Mouse (Mus musculus): ENCODE results near the gene Clca3a1. TPM values are rescaled to one million over a fixed set of nuclear protein-coding genes. Genes with fewer than 3 reads are reported as not detected.

The Clca3a1 gene
- total and polyA plus RNA-seq, 2 experiments from 2014 or later, result 0.21 to 0.36 TPM

DNA sequence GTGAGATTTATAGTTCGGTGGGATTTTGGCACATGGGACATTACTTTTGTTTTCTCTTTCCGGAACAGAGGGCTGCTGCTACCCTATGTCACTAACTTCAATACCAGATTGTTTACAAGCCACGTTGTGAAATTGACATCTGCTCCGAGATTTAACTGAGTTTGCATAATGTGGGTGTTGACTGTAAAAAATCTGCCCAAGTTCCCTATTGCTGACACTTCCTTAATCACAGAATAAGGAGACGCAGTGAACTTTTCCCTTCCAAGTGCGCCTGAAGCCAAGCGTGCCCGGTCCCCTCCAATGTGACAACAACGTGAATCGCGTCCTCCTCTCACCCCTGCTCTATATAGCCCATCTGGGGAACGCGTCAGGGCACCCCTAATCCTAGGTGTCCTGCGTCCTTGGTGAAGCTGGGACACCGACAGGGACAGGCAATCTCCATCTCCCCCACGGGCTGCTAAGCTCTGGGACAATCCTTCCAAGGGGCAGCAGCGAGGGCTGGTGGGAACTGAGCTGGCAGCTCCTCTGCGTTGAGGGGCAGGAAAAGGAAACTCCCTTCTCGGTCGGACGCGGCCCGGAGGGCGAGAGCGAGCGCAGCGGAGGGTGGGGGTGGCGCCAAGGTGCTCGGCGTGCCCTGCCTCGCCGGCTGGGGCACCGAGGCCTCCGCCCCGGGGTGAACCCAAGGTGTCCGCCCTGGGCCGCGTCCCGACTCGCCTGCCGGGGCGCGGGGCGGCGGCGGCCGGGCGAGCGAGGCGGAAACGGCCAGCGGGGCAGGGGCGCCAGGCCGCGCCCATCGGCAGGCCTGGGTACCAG is 41.5 kb downstream of the Clca3a1 start:
- peak; percentile 55 for ATAC-seq
- peak; percentile 18; the same call in 1 of the 2 replicates for TF ChIP-seq CTCF (IDR thresholded peaks at IDR 0.05; ENCODE audit: low read depth)

DNA sequence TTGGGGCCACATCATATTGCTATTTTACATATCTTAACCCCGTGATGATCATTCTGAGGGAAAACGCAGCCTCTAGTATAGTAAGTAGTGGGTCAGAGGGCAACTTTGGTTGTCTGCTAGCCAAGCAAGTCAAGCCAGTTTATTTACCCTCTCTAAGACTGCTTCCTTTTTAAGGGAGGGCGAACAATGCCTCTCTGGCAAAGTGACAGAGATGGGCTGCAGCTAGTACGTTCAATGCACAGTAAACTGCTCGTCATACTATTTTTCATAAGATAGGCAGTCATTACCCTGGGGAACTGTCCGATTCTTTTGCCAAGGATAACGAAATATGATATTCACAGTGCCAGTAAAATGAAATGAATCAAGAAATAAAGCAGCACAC is 42.1 kb downstream of the Clca3a1 start:
- TF ChIP-seq CTCF (IDR thresholded peaks at IDR 0.05; ENCODE audit: low read depth), result no peak
- Histone ChIP-seq H3K27ac (peak overlapping the region; percentile 98; the same call in 1 of the 2 replicates), H3K27me3 (ENCODE audit: insufficient read depth, low read length) (no peaks in the 10 kb centered on the region), H3K4me3 (ENCODE audit: low read length) (peak overlapping the region; percentile 87), H3K9ac (replicated peaks; ENCODE audit: low read length) (peak overlapping the region; percentile 93; the same call in 1 of the 2 replicates), H3K36me3 (ENCODE audit: insufficient read depth, low read length) (no peaks in the 10 kb centered on the region), H3K4me1 (ENCODE audit: insufficient read depth, low read length) (peaks cover 12% of the 10 kb centered on the region), H3K4me2 (ENCODE audit: low read depth, low read length) (peak overlapping the region; percentile 89), H3K9me3 (ENCODE audit: low read length) (no peaks in the 10 kb centered on the region)
- ATAC-seq (no peak), DNase-seq (ENCODE audit: low spot score) (peak; percentile 27)
- WGBS, result 9% methylated on average over 7 of the region's 7 CpGs

More for the DNA sequence above, 41.5 kb downstream of the Clca3a1 start:
- Histone ChIP-seq H3K9ac (replicated peaks; ENCODE audit: low read length) (peak overlapping the region; percentile 93), H3K4me2 (ENCODE audit: low read depth, low read length) (peak overlapping the region; percentile 89), H3K36me3 (ENCODE audit: insufficient read depth, low read length) (no peaks in the 10 kb centered on the region), H3K27ac (peak overlapping the region; percentile 98), H3K9me3 (ENCODE audit: low read length) (no peaks in the 10 kb centered on the region), H3K4me1 (ENCODE audit: insufficient read depth, low read length) (peaks cover 12% of the 10 kb centered on the region), H3K4me3 (ENCODE audit: low read length) (peak overlapping the region; percentile 87), H3K27me3 (ENCODE audit: insufficient read depth, low read length) (no peaks in the 10 kb centered on the region)
- peak; percentile 61 for DNase-seq (ENCODE audit: low spot score)
- WGBS, result under 1% methylated on average over 45 of the region's 56 CpGs

GRCm38 (mm10) chr3:144717835-144718234 is 42.9 kb downstream of the Clca3a1 start:
- no peak for TF ChIP-seq CTCF (IDR thresholded peaks at IDR 0.05; ENCODE audit: low read depth)
- 60% methylated on average over 6 of the region's 6 CpGs for WGBS

DNA sequence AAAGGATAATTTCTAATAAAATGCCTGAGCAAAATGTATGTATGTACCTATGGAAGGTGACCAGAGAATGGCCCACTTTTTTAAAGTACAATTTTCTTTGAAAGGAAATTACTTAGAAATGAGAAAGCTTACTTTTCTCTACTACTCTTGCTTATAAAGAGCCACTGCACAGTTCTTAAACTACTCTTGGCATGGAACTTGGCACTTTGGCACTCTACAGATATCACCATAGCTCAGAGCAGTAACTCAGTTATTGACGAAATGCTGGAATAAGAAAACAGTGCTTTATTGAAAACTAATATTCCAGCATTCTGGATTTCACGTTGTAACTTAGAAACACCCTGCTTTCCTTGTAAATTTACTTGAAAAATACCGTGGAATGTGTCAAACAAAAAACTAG is 43.7 kb downstream of the Clca3a1 start:
- peak; percentile 4 for DNase-seq (ENCODE audit: low spot score)
- ATAC-seq, result no peak
- H3K4me1 ChIP-seq (ENCODE audit: insufficient read depth, low read length), result peaks cover 12% of the 10 kb centered on the region
- no peak overlapping the region for H3K4me2 ChIP-seq (ENCODE audit: low read depth, low read length)
- no peak overlapping the region for H3K9ac ChIP-seq (replicated peaks; ENCODE audit: low read length)
- H3K36me3 ChIP-seq (ENCODE audit: insufficient read depth, low read length), result no peaks in the 10 kb centered on the region; the same call in 1 of the 2 replicates
- no peak overlapping the region for H3K4me3 ChIP-seq (ENCODE audit: low read length)
- no peaks in the 10 kb centered on the region for H3K9me3 ChIP-seq (ENCODE audit: low read length)
- WGBS, result 66% methylated on average over 3 of the region's 3 CpGs
- H3K27ac ChIP-seq, result no peak overlapping the region
- H3K27me3 ChIP-seq (ENCODE audit: insufficient read depth, low read length), result no peaks in the 10 kb centered on the region
- TF ChIP-seq CTCF (IDR thresholded peaks at IDR 0.05; ENCODE audit: low read depth), result no peak

More at GRCm38 (mm10) chr3:144717835-144718234, 42.9 kb downstream of the Clca3a1 start:
- no peak for ATAC-seq
- peak overlapping the region; percentile 46 for H3K4me2 ChIP-seq (ENCODE audit: low read depth, low read length)
- DNase-seq (ENCODE audit: low spot score), result no peak
- H3K4me1 ChIP-seq (ENCODE audit: insufficient read depth, low read length), result peaks cover 12% of the 10 kb centered on the region
- H3K27ac ChIP-seq, result no peak overlapping the region
- no peaks in the 10 kb centered on the region for H3K27me3 ChIP-seq (ENCODE audit: insufficient read depth, low read length)
- H3K9me3 ChIP-seq (ENCODE audit: low read length), result no peaks in the 10 kb centered on the region
- peak overlapping the region; percentile 11; the same call in 1 of the 2 replicates for H3K4me3 ChIP-seq (ENCODE audit: low read length)
- no peak overlapping the region for H3K9ac ChIP-seq (replicated peaks; ENCODE audit: low read length)
- no peaks in the 10 kb centered on the region for H3K36me3 ChIP-seq (ENCODE audit: insufficient read depth, low read length)

GRCm38 (mm10) chr3:144715901-144716300 is 44.9 kb downstream of the Clca3a1 start:
- H3K4me1 ChIP-seq (ENCODE audit: insufficient read depth, low read length), result peaks cover 12% of the 10 kb centered on the region
- no peak for DNase-seq (ENCODE audit: low spot score)
- H3K4me3 ChIP-seq (ENCODE audit: low read length), result no peak overlapping the region
- H3K27me3 ChIP-seq (ENCODE audit: insufficient read depth, low read length), result no peaks in the 10 kb centered on the region
- TF ChIP-seq CTCF (IDR thresholded peaks at IDR 0.05; ENCODE audit: low read depth), result no peak
- WGBS, result 57% methylated on average over 9 of the region's 9 CpGs
- no peaks in the 10 kb centered on the region for H3K9me3 ChIP-seq (ENCODE audit: low read length)
- H3K36me3 ChIP-seq (ENCODE audit: insufficient read depth, low read length), result peaks cover 11% of the 10 kb centered on the region; the same call in 1 of the 2 replicates
- no peak for ATAC-seq
- H3K27ac ChIP-seq, result no peak overlapping the region
- H3K4me2 ChIP-seq (ENCODE audit: low read depth, low read length), result 0 out of 2 replicates have a peak overlapping the region, but pooled peaks have one; percentile 6
- H3K9ac ChIP-seq (replicated peaks; ENCODE audit: low read length), result no peak overlapping the region

GRCm38 (mm10) chr3:144715033-144715432 is 45.7 kb downstream of the Clca3a1 start:
- H3K9ac ChIP-seq (replicated peaks; ENCODE audit: low read length), result no peak overlapping the region
- DNase-seq (ENCODE audit: low spot score) (no peak), ATAC-seq (no peak)
- no peak overlapping the region for H3K4me2 ChIP-seq (ENCODE audit: low read depth, low read length)
- H3K4me3 ChIP-seq (ENCODE audit: low read length), result no peak overlapping the region
- H3K4me1 ChIP-seq (ENCODE audit: insufficient read depth, low read length), result peaks cover 12% of the 10 kb centered on the region
- H3K9me3 ChIP-seq (ENCODE audit: low read length), result no peaks in the 10 kb centered on the region
- H3K27ac ChIP-seq, result no peak overlapping the region
- H3K27me3 ChIP-seq (ENCODE audit: insufficient read depth, low read length), result no peaks in the 10 kb centered on the region
- peaks cover 11% of the 10 kb centered on the region; the same call in 1 of the 2 replicates for H3K36me3 ChIP-seq (ENCODE audit: insufficient read depth, low read length)
- 52% methylated on average over 7 of the region's 7 CpGs for WGBS
- TF ChIP-seq CTCF (IDR thresholded peaks at IDR 0.05; ENCODE audit: low read depth), result no peak

DNA sequence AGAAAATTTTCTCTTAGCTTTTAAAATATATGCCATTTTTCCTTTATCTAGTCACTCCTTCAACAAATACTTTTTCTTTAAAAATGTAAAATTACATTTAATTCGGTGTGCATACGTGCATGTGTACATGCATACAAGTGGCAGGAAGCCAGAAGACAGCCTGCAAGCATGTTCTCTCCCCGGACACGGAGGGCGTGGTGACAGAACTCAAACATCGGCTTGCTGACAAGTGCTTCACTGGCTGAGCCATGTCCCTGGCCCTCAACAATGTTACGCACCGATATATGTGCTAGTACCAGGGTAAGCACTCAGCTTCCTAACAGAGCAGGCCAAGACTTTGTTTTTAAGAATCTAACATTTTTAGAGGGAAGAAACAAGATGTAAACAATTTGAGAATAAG is 46.2 kb downstream of the Clca3a1 start:
- peaks cover 12% of the 10 kb centered on the region for H3K4me1 ChIP-seq (ENCODE audit: insufficient read depth, low read length)
- WGBS, result 76% methylated on average over 8 of the region's 8 CpGs
- no peak for DNase-seq (ENCODE audit: low spot score)

More for the DNA sequence above, 46.2 kb downstream of the Clca3a1 start:
- no peak overlapping the region for H3K27ac ChIP-seq
- no peak for ATAC-seq
- peaks cover 11% of the 10 kb centered on the region; the same call in 1 of the 2 replicates for H3K36me3 ChIP-seq (ENCODE audit: insufficient read depth, low read length)
- no peak overlapping the region for H3K9ac ChIP-seq (replicated peaks; ENCODE audit: low read length)
- no peaks in the 10 kb centered on the region for H3K27me3 ChIP-seq (ENCODE audit: insufficient read depth, low read length)
- no peak overlapping the region for H3K4me2 ChIP-seq (ENCODE audit: low read depth, low read length)
- TF ChIP-seq CTCF (IDR thresholded peaks at IDR 0.05; ENCODE audit: low read depth), result no peak
- H3K4me3 ChIP-seq (ENCODE audit: low read length), result no peak overlapping the region
- H3K9me3 ChIP-seq (ENCODE audit: low read length), result no peaks in the 10 kb centered on the region
